Mouse (Mus musculus) cerebellum, adult 2 months (tissue): Measurements from ENCODE around the gene Pdxk.

Source experiments
- CTCF ChIP-seq: fragments of 200-500 bp; IDR thresholded peaks from 2 replicates; pipeline ENCODE4 v1.5.1; 2011; ENCODE audit warnings: low read depth, mild to moderate bottlenecking, control low read depth, low read length, moderate library complexity, borderline replicate concordance; ENCODE audit not compliant: insufficient read depth
- POLR2A ChIP-seq: fragments of 200-500 bp; IDR thresholded peaks from 2 replicates; pipeline ENCODE4 v1.6.1; 2011; ENCODE audit warnings: low read length, control low read depth, borderline replicate concordance; ENCODE audit not compliant: insufficient read depth

DNA sequence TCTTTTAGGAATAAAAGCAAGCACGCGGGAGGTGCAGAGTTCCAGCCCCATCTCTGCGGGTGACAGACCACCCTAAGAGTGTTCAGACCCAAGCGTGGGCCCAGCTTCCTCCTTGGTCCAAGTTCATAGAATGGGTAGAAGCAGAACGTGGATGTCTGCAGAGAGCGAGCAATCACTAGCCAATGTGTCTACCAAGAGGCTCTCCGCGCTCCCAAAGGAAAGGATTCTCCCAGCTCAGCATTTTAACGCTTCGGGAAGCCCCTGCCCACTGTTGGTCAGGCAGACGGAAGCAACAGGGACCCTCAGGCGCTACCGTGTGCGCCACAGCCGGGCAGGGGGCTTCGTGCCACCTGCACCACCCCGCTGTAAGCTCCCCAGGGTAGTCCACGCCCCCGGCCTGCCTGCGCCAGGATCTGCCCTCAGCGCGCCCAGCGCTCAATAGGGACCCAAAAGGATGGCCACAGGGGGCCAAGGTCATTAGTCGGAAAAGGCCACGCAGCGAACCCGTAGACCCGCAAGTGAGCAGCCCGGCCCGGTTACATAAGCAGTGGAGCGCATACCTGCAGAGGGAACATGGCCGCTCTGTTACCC, 479 bp downstream of the Pdxk start:
- no peak for TF ChIP-seq CTCF
- no peak for TF ChIP-seq POLR2A
